Mouse (Mus musculus): ENCODE data around the gene Slc38a8. TPM values are rescaled to one million over a fixed set of nuclear protein-coding genes. Genes with fewer than 3 reads are reported as not detected.

Slc38a8 gene
- polyA plus RNA-seq, 1 experiment from 2014 or later: not detected

GRCm38 (mm10) chr8:119528762-119529161 is 27.3 kb upstream of the Slc38a8 start:
- no peak for ATAC-seq (ENCODE audit: insufficient read depth, low FRiP score)
- WGBS: 93% methylated on average over 7 of the region's 7 CpGs
- H3K27ac ChIP-seq (ENCODE audit: low read length): no peak overlapping the region
- no peak overlapping the region for H3K4me2 ChIP-seq (ENCODE audit: low read depth, low read length)
- no peak overlapping the region for H3K4me3 ChIP-seq (replicated peaks; ENCODE audit: low read length)
- no peaks in the 10 kb centered on the region for H3K4me1 ChIP-seq (ENCODE audit: control insufficient read depth, insufficient read depth, low read length)
- H3K9ac ChIP-seq (ENCODE audit: low read length): no peak overlapping the region
- no peaks in the 10 kb centered on the region for H3K27me3 ChIP-seq (ENCODE audit: control insufficient read depth, insufficient read depth, low read length)
- H3K36me3 ChIP-seq (ENCODE audit: control insufficient read depth, insufficient read depth, low read length): peaks cover 41% of the 10 kb centered on the region
- H3K9me3 ChIP-seq (replicated peaks; ENCODE audit: control insufficient read depth, low read length): no peaks in the 10 kb centered on the region

- peaks cover 23% of the 10 kb centered on the region for H3K36me3 ChIP-seq (ENCODE audit: control insufficient read depth, insufficient read depth, low read length)
- 72% methylated on average over 7 of the region's 7 CpGs for WGBS
Observed at GRCm38 (mm10) chr8:119520102-119520501, 18.6 kb upstream of the Slc38a8 start.

GRCm38 (mm10) chr8:119516674-119517073 is 15.2 kb upstream of the Slc38a8 start:
- 63% methylated on average over 5 of the region's 5 CpGs for WGBS
- Histone ChIP-seq H3K4me3 (replicated peaks; ENCODE audit: low read length) (no peak overlapping the region), H3K9ac (ENCODE audit: low read length) (no peak overlapping the region), H3K4me2 (ENCODE audit: low read depth, low read length) (no peak overlapping the region), H3K27me3 (ENCODE audit: control insufficient read depth, insufficient read depth, low read length) (no peaks in the 10 kb centered on the region), H3K27ac (ENCODE audit: low read length) (no peak overlapping the region), H3K36me3 (ENCODE audit: control insufficient read depth, insufficient read depth, low read length) (peaks cover 22% of the 10 kb centered on the region), H3K9me3 (replicated peaks; ENCODE audit: control insufficient read depth, low read length) (no peaks in the 10 kb centered on the region), H3K4me1 (ENCODE audit: control insufficient read depth, insufficient read depth, low read length) (no peaks in the 10 kb centered on the region)
- no peak for ATAC-seq (ENCODE audit: insufficient read depth, low FRiP score)

More at GRCm38 (mm10) chr8:119520102-119520501, 18.6 kb upstream of the Slc38a8 start:
- H3K9ac ChIP-seq (ENCODE audit: low read length): no peak overlapping the region
- no peaks in the 10 kb centered on the region for H3K4me1 ChIP-seq (ENCODE audit: control insufficient read depth, insufficient read depth, low read length)
- H3K9me3 ChIP-seq (replicated peaks; ENCODE audit: control insufficient read depth, low read length): no peaks in the 10 kb centered on the region
- H3K4me2 ChIP-seq (ENCODE audit: low read depth, low read length): no peak overlapping the region
- H3K27me3 ChIP-seq (ENCODE audit: control insufficient read depth, insufficient read depth, low read length): no peaks in the 10 kb centered on the region
- no peak overlapping the region for H3K27ac ChIP-seq (ENCODE audit: low read length)
- no peak for ATAC-seq (ENCODE audit: insufficient read depth, low FRiP score)
- H3K4me3 ChIP-seq (replicated peaks; ENCODE audit: low read length): no peak overlapping the region

- no peak overlapping the region for H3K9ac ChIP-seq (ENCODE audit: low read length)
- no peaks in the 10 kb centered on the region for H3K27me3 ChIP-seq (ENCODE audit: control insufficient read depth, insufficient read depth, low read length)
- ATAC-seq (ENCODE audit: insufficient read depth, low FRiP score): no peak
- H3K4me3 ChIP-seq (replicated peaks; ENCODE audit: low read length): no peak overlapping the region
- H3K4me2 ChIP-seq (ENCODE audit: low read depth, low read length): no peak overlapping the region
- no peak overlapping the region for H3K27ac ChIP-seq (ENCODE audit: low read length)
- no peaks in the 10 kb centered on the region for H3K9me3 ChIP-seq (replicated peaks; ENCODE audit: control insufficient read depth, low read length)
- peaks cover 22% of the 10 kb centered on the region for H3K36me3 ChIP-seq (ENCODE audit: control insufficient read depth, insufficient read depth, low read length)
- WGBS: 78% methylated on average over 3 of the region's 3 CpGs
- H3K4me1 ChIP-seq (ENCODE audit: control insufficient read depth, insufficient read depth, low read length): no peaks in the 10 kb centered on the region
Observed at GRCm38 (mm10) chr8:119515767-119516166, 14.3 kb upstream of the Slc38a8 start.

GRCm38 (mm10) chr8:119514940-119515339 is 13.4 kb upstream of the Slc38a8 start:
- peaks cover 19% of the 10 kb centered on the region for H3K36me3 ChIP-seq (ENCODE audit: control insufficient read depth, insufficient read depth, low read length)
- no peaks in the 10 kb centered on the region for H3K27me3 ChIP-seq (ENCODE audit: control insufficient read depth, insufficient read depth, low read length)
- H3K9me3 ChIP-seq (replicated peaks; ENCODE audit: control insufficient read depth, low read length): no peaks in the 10 kb centered on the region
- H3K9ac ChIP-seq (ENCODE audit: low read length): no peak overlapping the region
- H3K27ac ChIP-seq (ENCODE audit: low read length): no peak overlapping the region
- ATAC-seq (ENCODE audit: insufficient read depth, low FRiP score): no peak
- no peak overlapping the region for H3K4me2 ChIP-seq (ENCODE audit: low read depth, low read length)
- no peaks in the 10 kb centered on the region for H3K4me1 ChIP-seq (ENCODE audit: control insufficient read depth, insufficient read depth, low read length)
- H3K4me3 ChIP-seq (replicated peaks; ENCODE audit: low read length): no peak overlapping the region
- 89% methylated on average over 3 of the region's 3 CpGs for whole genome bisulfite sequencing

GRCm38 (mm10) chr8:119513405-119513804 is 11.9 kb upstream of the Slc38a8 start:
- peaks cover 21% of the 10 kb centered on the region for H3K36me3 ChIP-seq (ENCODE audit: control insufficient read depth, insufficient read depth, low read length)
- 84% methylated on average over 4 of the region's 4 CpGs for WGBS
- H3K27ac ChIP-seq (ENCODE audit: low read length): no peak overlapping the region
- H3K4me3 ChIP-seq (replicated peaks; ENCODE audit: low read length): no peak overlapping the region
- no peaks in the 10 kb centered on the region for H3K27me3 ChIP-seq (ENCODE audit: control insufficient read depth, insufficient read depth, low read length)
- H3K4me2 ChIP-seq (ENCODE audit: low read depth, low read length): no peak overlapping the region
- no peaks in the 10 kb centered on the region for H3K4me1 ChIP-seq (ENCODE audit: control insufficient read depth, insufficient read depth, low read length)
- no peaks in the 10 kb centered on the region for H3K9me3 ChIP-seq (replicated peaks; ENCODE audit: control insufficient read depth, low read length)
- no peak overlapping the region for H3K9ac ChIP-seq (ENCODE audit: low read length)
- no peak for ATAC-seq (ENCODE audit: insufficient read depth, low FRiP score)

GRCm38 (mm10) chr8:119511722-119512121 is 10.2 kb upstream of the Slc38a8 start:
- no peaks in the 10 kb centered on the region for H3K9me3 ChIP-seq (replicated peaks; ENCODE audit: control insufficient read depth, low read length)
- peaks cover 18% of the 10 kb centered on the region for H3K36me3 ChIP-seq (ENCODE audit: control insufficient read depth, insufficient read depth, low read length)
- no peak overlapping the region for H3K27ac ChIP-seq (ENCODE audit: low read length)
- H3K4me1 ChIP-seq (ENCODE audit: control insufficient read depth, insufficient read depth, low read length): no peaks in the 10 kb centered on the region
- H3K4me2 ChIP-seq (ENCODE audit: low read depth, low read length): no peak overlapping the region
- no peak for ATAC-seq (ENCODE audit: insufficient read depth, low FRiP score)
- H3K27me3 ChIP-seq (ENCODE audit: control insufficient read depth, insufficient read depth, low read length): no peaks in the 10 kb centered on the region
- no peak overlapping the region for H3K9ac ChIP-seq (ENCODE audit: low read length)
- WGBS: 94% methylated on average over 7 of the region's 7 CpGs
- H3K4me3 ChIP-seq (replicated peaks; ENCODE audit: low read length): no peak overlapping the region

- no peaks in the 10 kb centered on the region for H3K27me3 ChIP-seq (ENCODE audit: control insufficient read depth, insufficient read depth, low read length)
- ATAC-seq (ENCODE audit: insufficient read depth, low FRiP score): no peak
- 83% methylated on average over 9 of the region's 9 CpGs for WGBS
- no peak overlapping the region for H3K27ac ChIP-seq (ENCODE audit: low read length)
- H3K9ac ChIP-seq (ENCODE audit: low read length): no peak overlapping the region
- H3K4me1 ChIP-seq (ENCODE audit: control insufficient read depth, insufficient read depth, low read length): no peaks in the 10 kb centered on the region
- H3K36me3 ChIP-seq (ENCODE audit: control insufficient read depth, insufficient read depth, low read length): peaks cover 22% of the 10 kb centered on the region
- no peaks in the 10 kb centered on the region for H3K9me3 ChIP-seq (replicated peaks; ENCODE audit: control insufficient read depth, low read length)
- no peak overlapping the region for H3K4me2 ChIP-seq (ENCODE audit: low read depth, low read length)
- no peak overlapping the region for H3K4me3 ChIP-seq (replicated peaks; ENCODE audit: low read length)
Observed at GRCm38 (mm10) chr8:119510471-119510870, 9.0 kb upstream of the Slc38a8 start.

GRCm38 (mm10) chr8:119506106-119506505 is 4.6 kb upstream of the Slc38a8 start:
- H3K9me3 ChIP-seq (replicated peaks; ENCODE audit: control insufficient read depth, low read length): no peaks in the 10 kb centered on the region
- H3K4me2 ChIP-seq (ENCODE audit: low read depth, low read length): no peak overlapping the region
- H3K4me3 ChIP-seq (replicated peaks; ENCODE audit: low read length): no peak overlapping the region
- H3K27me3 ChIP-seq (ENCODE audit: control insufficient read depth, insufficient read depth, low read length): no peaks in the 10 kb centered on the region
- H3K36me3 ChIP-seq (ENCODE audit: control insufficient read depth, insufficient read depth, low read length): peaks cover 20% of the 10 kb centered on the region
- H3K27ac ChIP-seq (ENCODE audit: low read length): no peak overlapping the region
- no peak overlapping the region for H3K9ac ChIP-seq (ENCODE audit: low read length)
- WGBS: 77% methylated on average over 8 of the region's 8 CpGs
- no peaks in the 10 kb centered on the region for H3K4me1 ChIP-seq (ENCODE audit: control insufficient read depth, insufficient read depth, low read length)
- ATAC-seq (ENCODE audit: insufficient read depth, low FRiP score): no peak

GRCm38 (mm10) chr8:119505488-119505887 is 4.0 kb upstream of the Slc38a8 start:
- Histone ChIP-seq H3K4me3 (replicated peaks; ENCODE audit: low read length) (no peak overlapping the region), H3K27me3 (ENCODE audit: control insufficient read depth, insufficient read depth, low read length) (no peaks in the 10 kb centered on the region), H3K9me3 (replicated peaks; ENCODE audit: control insufficient read depth, low read length) (no peaks in the 10 kb centered on the region), H3K4me1 (ENCODE audit: control insufficient read depth, insufficient read depth, low read length) (no peaks in the 10 kb centered on the region), H3K9ac (ENCODE audit: low read length) (no peak overlapping the region), H3K27ac (ENCODE audit: low read length) (no peak overlapping the region), H3K4me2 (ENCODE audit: low read depth, low read length) (no peak overlapping the region), H3K36me3 (ENCODE audit: control insufficient read depth, insufficient read depth, low read length) (peaks cover 20% of the 10 kb centered on the region)
- no peak for ATAC-seq (ENCODE audit: insufficient read depth, low FRiP score)
- 51% methylated on average over 9 of the region's 9 CpGs for WGBS

Measured in stomach, embryonic 16.5 days (tissue).